Mouse (Mus musculus) embryonic facial prominence, embryonic 10.5 days (tissue): Measurements from ENCODE around the gene Fgf12. TPM values are rescaled to one million over a fixed set of nuclear protein-coding genes. Genes with fewer than 3 reads are reported as not detected.

Experiments
- DNase-seq: peaks from one replicate; pipeline ENCODE4 v3.0.0-alpha.2; 2017; ENCODE audit warnings: low spot score
- H3K27ac ChIP-seq: fragments of 300-500 bp; sonication (generic); replicated peaks from 2 replicates; pipeline ENCODE4 v1.5.1; 2016; ENCODE audit warnings: mild to moderate bottlenecking
- H3K27me3 ChIP-seq: fragments of 300-500 bp; sonication (generic); replicated peaks from 2 replicates; pipeline ENCODE4 v1.6.1; 2016; ENCODE audit warnings: low read depth, mild to moderate bottlenecking; ENCODE audit not compliant: poor library complexity, severe bottlenecking
- H3K36me3 ChIP-seq: fragments of 300-500 bp; sonication (generic); replicated peaks from 2 replicates; pipeline ENCODE4 v1.6.1; 2016; ENCODE audit warnings: mild to moderate bottlenecking, moderate library complexity
- H3K4me1 ChIP-seq: fragments of 300-500 bp; sonication (generic); 2 replicates; pipeline ENCODE4 v1.6.1; 2016
- H3K4me3 ChIP-seq: fragments of 300-500 bp; sonication (generic); 2 replicates; pipeline ENCODE4 v1.5.1; 2016; ENCODE audit warnings: mild to moderate bottlenecking, moderate library complexity
- H3K9me3 ChIP-seq: fragments of 300-500 bp; sonication (generic); 2 replicates; pipeline ENCODE4 v1.6.1; 2016; ENCODE audit warnings: mild to moderate bottlenecking
- WGBS: fragments of 180-500 bp; shearing (Covaris S2); methylation state at CpG from one replicate; pipeline ENCODE4 v1.1.7; 2016; 5-methylcytosine and 5-hydroxymethylcytosine counted together
- polyA plus RNA-seq: library from polyadenylated mRNA; unstranded; fragments of >200 nt; fragmentation: Nextera tagmentation; extraction: Ambion mirVana; gene quantifications from 2 replicates; pipeline ENCODE4 v1.2.1, GENCODE M21; 2016

Fgf12 gene
- polyA plus RNA-seq, 1 experiment from 2014 or later = 2.5 TPM

- Histone ChIP-seq H3K27me3 (no peaks in the 10 kb centered on the region), H3K36me3 (no peaks in the 10 kb centered on the region), H3K27ac (no peak overlapping the region), H3K4me3 (no peak overlapping the region), H3K4me1 (no peaks in the 10 kb centered on the region), H3K9me3 (no peaks in the 10 kb centered on the region)
- DNase-seq = no peak
- 28% methylated on average over 5 of the region's 5 CpGs for WGBS
Observed at GRCm38 (mm10) chr16:28511413-28511812, 241.5 kb downstream of the Fgf12 start.

GRCm38 (mm10) chr16:28497971-28498607 is 254.8 kb downstream of the Fgf12 start:
- no peak overlapping the region for H3K4me3 ChIP-seq
- H3K4me1 ChIP-seq = no peaks in the 10 kb centered on the region
- no peak overlapping the region for H3K27ac ChIP-seq
- H3K9me3 ChIP-seq = no peaks in the 10 kb centered on the region
- DNase-seq = no peak
- no peaks in the 10 kb centered on the region for H3K36me3 ChIP-seq
- 89% methylated on average over 12 of the region's 12 CpGs for WGBS
- H3K27me3 ChIP-seq = no peaks in the 10 kb centered on the region

GRCm38 (mm10) chr16:28491711-28492110 is 261.2 kb downstream of the Fgf12 start:
- DNase-seq = no peak
- no peak overlapping the region for H3K4me3 ChIP-seq
- H3K27ac ChIP-seq = no peak overlapping the region
- 45% methylated on average over 6 of the region's 6 CpGs for WGBS
- H3K36me3 ChIP-seq = no peaks in the 10 kb centered on the region
- H3K4me1 ChIP-seq = peaks cover 4% of the 10 kb centered on the region; the same call in 1 of the 2 replicates
- H3K9me3 ChIP-seq = no peaks in the 10 kb centered on the region
- 0 out of 2 replicates have a peak, but pooled peaks cover 7% of the 10 kb centered on the region for H3K27me3 ChIP-seq

GRCm38 (mm10) chr16:28490515-28490914 is 262.4 kb downstream of the Fgf12 start:
- no peaks in the 10 kb centered on the region for H3K9me3 ChIP-seq
- WGBS = 12% methylated on average over 6 of the region's 6 CpGs
- H3K4me3 ChIP-seq = no peak overlapping the region
- no peaks in the 10 kb centered on the region for H3K36me3 ChIP-seq
- DNase-seq = peak; percentile 71
- H3K27me3 ChIP-seq = 0 out of 2 replicates have a peak, but pooled peaks cover 7% of the 10 kb centered on the region
- H3K27ac ChIP-seq = no peak overlapping the region
- H3K4me1 ChIP-seq = peaks cover 4% of the 10 kb centered on the region; the same call in 1 of the 2 replicates

- 86% methylated on average over 3 of the region's 3 CpGs for WGBS
- Histone ChIP-seq H3K36me3 (no peaks in the 10 kb centered on the region), H3K27ac (no peak overlapping the region), H3K27me3 (no peaks in the 10 kb centered on the region), H3K9me3 (no peaks in the 10 kb centered on the region), H3K4me3 (no peak overlapping the region), H3K4me1 (no peaks in the 10 kb centered on the region)
- DNase-seq = no peak
Observed at GRCm38 (mm10) chr16:28484920-28485319, 267.9 kb downstream of the Fgf12 start.

GRCm38 (mm10) chr16:28479022-28479421 is 273.8 kb downstream of the Fgf12 start:
- no peaks in the 10 kb centered on the region for H3K9me3 ChIP-seq
- no peaks in the 10 kb centered on the region for H3K4me1 ChIP-seq
- no peaks in the 10 kb centered on the region for H3K36me3 ChIP-seq
- no peak overlapping the region for H3K27ac ChIP-seq
- no peaks in the 10 kb centered on the region for H3K27me3 ChIP-seq
- no peak for DNase-seq
- H3K4me3 ChIP-seq = no peak overlapping the region
- 94% methylated on average over 2 of the region's 2 CpGs for WGBS

GRCm38 (mm10) chr16:28476651-28477050 is 276.2 kb downstream of the Fgf12 start:
- Histone ChIP-seq H3K27ac (no peak overlapping the region), H3K4me3 (no peak overlapping the region), H3K4me1 (no peaks in the 10 kb centered on the region), H3K27me3 (no peaks in the 10 kb centered on the region), H3K9me3 (no peaks in the 10 kb centered on the region), H3K36me3 (no peaks in the 10 kb centered on the region)
- DNase-seq = no peak
- WGBS = 95% methylated on average over 4 of the region's 4 CpGs

GRCm38 (mm10) chr16:28475553-28475952 is 277.3 kb downstream of the Fgf12 start:
- Histone ChIP-seq H3K9me3 (no peaks in the 10 kb centered on the region), H3K27me3 (no peaks in the 10 kb centered on the region), H3K36me3 (no peaks in the 10 kb centered on the region), H3K27ac (no peak overlapping the region), H3K4me3 (no peak overlapping the region), H3K4me1 (no peaks in the 10 kb centered on the region)
- WGBS = 83% methylated on average over 1 of the region's 1 CpGs
- DNase-seq = no peak

- no peaks in the 10 kb centered on the region for H3K4me1 ChIP-seq
- no peaks in the 10 kb centered on the region for H3K27me3 ChIP-seq
- no peak for DNase-seq
- no peak overlapping the region for H3K4me3 ChIP-seq
- no peak overlapping the region for H3K27ac ChIP-seq
- no peaks in the 10 kb centered on the region for H3K9me3 ChIP-seq
- H3K36me3 ChIP-seq = no peaks in the 10 kb centered on the region
- 83% methylated on average over 3 of the region's 3 CpGs for WGBS
Observed at GRCm38 (mm10) chr16:28454821-28455220, 298.0 kb downstream of the Fgf12 start.

GRCm38 (mm10) chr16:28447114-28447455 is 305.8 kb downstream of the Fgf12 start:
- under 1% methylated on average over 6 of the region's 6 CpGs for WGBS
- no peaks in the 10 kb centered on the region for H3K9me3 ChIP-seq
- peaks cover 27% of the 10 kb centered on the region for H3K4me1 ChIP-seq
- H3K4me3 ChIP-seq = peak overlapping the region; percentile 78
- peaks cover 70% of the 10 kb centered on the region for H3K27me3 ChIP-seq
- no peak for DNase-seq
- H3K27ac ChIP-seq = no peak overlapping the region; the same call in 1 of the 2 replicates
- no peaks in the 10 kb centered on the region for H3K36me3 ChIP-seq

GRCm38 (mm10) chr16:28446334-28447113 is 306.3 kb downstream of the Fgf12 start:
- peaks cover 27% of the 10 kb centered on the region for H3K4me1 ChIP-seq
- peaks cover 75% of the 10 kb centered on the region for H3K27me3 ChIP-seq
- no peaks in the 10 kb centered on the region for H3K9me3 ChIP-seq
- H3K27ac ChIP-seq = peak overlapping the region; percentile 63
- peak; percentile 71 for DNase-seq
- under 1% methylated on average over 82 of the region's 82 CpGs for WGBS
- peak overlapping the region; percentile 78 for H3K4me3 ChIP-seq
- no peaks in the 10 kb centered on the region for H3K36me3 ChIP-seq

- peaks cover 27% of the 10 kb centered on the region for H3K4me1 ChIP-seq
- whole genome bisulfite sequencing = under 1% methylated on average over 42 of the region's 42 CpGs
- H3K4me3 ChIP-seq = peak overlapping the region; percentile 78
- H3K27ac ChIP-seq = peak overlapping the region; percentile 63
- H3K9me3 ChIP-seq = no peaks in the 10 kb centered on the region
- peaks cover 77% of the 10 kb centered on the region for H3K27me3 ChIP-seq
- no peaks in the 10 kb centered on the region for H3K36me3 ChIP-seq
- DNase-seq = peak; percentile 54
Observed at GRCm38 (mm10) chr16:28445800-28446333, 307.0 kb downstream of the Fgf12 start.
